Mouse (Mus musculus) T-helper 1 cell (primary cell): ENCODE measurements at regions not wholly inside any gene's neighbourhood (a gene's known extent, or its start where the extent isn't known, plus 50 kb on each side); places are given as distances from the start of the nearest gene placed in this dataset.
"Not testable (repeated sequence)": the region's sequence is repeated elsewhere in the genome, so short reads cannot be mapped to it uniquely, and the experiment has no call there.

Experiments
- in situ Hi-C: fragments of 300-600 bp; cut with MboI, MseI; formaldehyde crosslinking; loops from one replicate; pipeline ENCODE4 v1.15.1; 2025; ENCODE audit warnings: high pct_unique_total_duplicates

GRCm38 (mm10) chr10:14333344-14333743 is 212.1 kb downstream of the Adgrg6 start:
- in situ Hi-C loops = no loop called here

GRCm38 (mm10) chr10:14332688-14333117 is 212.8 kb downstream of the Adgrg6 start:
- in situ Hi-C loops = no loop called here

- in situ Hi-C loops = loop anchor here (5.0 kb wide), 1 partner anchor 58 kb away; no protein-coding TSS in a partner anchor
Observed at GRCm38 (mm10) chr10:14328846-14329245, 216.6 kb downstream of the Adgrg6 start.

- in situ Hi-C loops = loop anchor here (5.0 kb wide), 1 partner anchor 61 kb away; no protein-coding TSS in a partner anchor
Observed at GRCm38 (mm10) chr10:14326229-14326628, 219.2 kb downstream of the Adgrg6 start.

GRCm38 (mm10) chr10:14321503-14321902 is 224.0 kb downstream of the Adgrg6 start:
- in situ Hi-C loops = loop anchor here (5.0 kb wide), 2 partner anchors 99 to 759 kb away; no protein-coding TSS in a partner anchor

- in situ Hi-C loops = no loop called here
Observed at GRCm38 (mm10) chr10:14315232-14315631, 230.2 kb downstream of the Adgrg6 start.

- in situ Hi-C loops = no loop called here
Observed at GRCm38 (mm10) chr10:14314607-14315006, 230.9 kb downstream of the Adgrg6 start.

GRCm38 (mm10) chr10:14314004-14314581 is 231.4 kb downstream of the Adgrg6 start:
- in situ Hi-C loops = no loop called here

GRCm38 (mm10) chr10:14312959-14313358 is 232.5 kb downstream of the Adgrg6 start:
- in situ Hi-C loops = no loop called here

GRCm38 (mm10) chr10:14311962-14312361 is 233.5 kb downstream of the Adgrg6 start:
- in situ Hi-C loops = no loop called here

GRCm38 (mm10) chr10:14306811-14307210 is 238.6 kb downstream of the Adgrg6 start:
- in situ Hi-C loops = no loop called here

GRCm38 (mm10) chr10:14303476-14303875 is 242.0 kb downstream of the Adgrg6 start:
- in situ Hi-C loops = no loop called here

GRCm38 (mm10) chr10:14296147-14296546 is 249.3 kb downstream of the Adgrg6 start:
- in situ Hi-C loops = no loop called here

- in situ Hi-C loops = not testable (repeated sequence)
Observed at GRCm38 (mm10) chr10:14292701-14293100, 252.8 kb downstream of the Adgrg6 start.

GRCm38 (mm10) chr10:14287551-14287950 is 257.9 kb downstream of the Adgrg6 start:
- in situ Hi-C loops = no loop called here

- in situ Hi-C loops = no loop called here
Observed at GRCm38 (mm10) chr10:14276631-14277030, 268.8 kb downstream of the Adgrg6 start.

- in situ Hi-C loops = no loop called here
Observed at GRCm38 (mm10) chr10:14275477-14275876, 270.0 kb downstream of the Adgrg6 start.

- in situ Hi-C loops = no loop called here
Observed at GRCm38 (mm10) chr10:14270008-14270407, 275.5 kb downstream of the Adgrg6 start.

- in situ Hi-C loops = no loop called here
Observed at GRCm38 (mm10) chr10:14267641-14268040, 277.8 kb downstream of the Adgrg6 start.

- in situ Hi-C loops = no loop called here
Observed at GRCm38 (mm10) chr10:14239670-14240069, 273.8 kb downstream of the Hivep2 start.

- in situ Hi-C loops = no loop called here
Observed at GRCm38 (mm10) chr10:14234896-14235604, 269.2 kb downstream of the Hivep2 start.

GRCm38 (mm10) chr10:14234005-14234602 is 268.2 kb downstream of the Hivep2 start:
- in situ Hi-C loops = no loop called here

GRCm38 (mm10) chr10:14233335-14233734 is 267.5 kb downstream of the Hivep2 start:
- in situ Hi-C loops = no loop called here
